Mouse (Mus musculus) monocyte, adult 2 months (primary cell): ENCODE measurements around the gene Hnrnpul1.
A peak's percentile ranks its signal among the peaks of the same experiment; 100 is the strongest.
"Not testable (repeated sequence)": the region's sequence is repeated elsewhere in the genome, so short reads cannot be mapped to it uniquely, and the experiment has no call there.

Source experiments
- DNase-seq, 2 experiments: peaks; one replicate each; pipeline ENCODE4 v3.0.0; 2022; ENCODE audit warnings: low spot score in 2 of 2, low read depth in 1 of 2

Gene Hnrnpul1

DNA sequence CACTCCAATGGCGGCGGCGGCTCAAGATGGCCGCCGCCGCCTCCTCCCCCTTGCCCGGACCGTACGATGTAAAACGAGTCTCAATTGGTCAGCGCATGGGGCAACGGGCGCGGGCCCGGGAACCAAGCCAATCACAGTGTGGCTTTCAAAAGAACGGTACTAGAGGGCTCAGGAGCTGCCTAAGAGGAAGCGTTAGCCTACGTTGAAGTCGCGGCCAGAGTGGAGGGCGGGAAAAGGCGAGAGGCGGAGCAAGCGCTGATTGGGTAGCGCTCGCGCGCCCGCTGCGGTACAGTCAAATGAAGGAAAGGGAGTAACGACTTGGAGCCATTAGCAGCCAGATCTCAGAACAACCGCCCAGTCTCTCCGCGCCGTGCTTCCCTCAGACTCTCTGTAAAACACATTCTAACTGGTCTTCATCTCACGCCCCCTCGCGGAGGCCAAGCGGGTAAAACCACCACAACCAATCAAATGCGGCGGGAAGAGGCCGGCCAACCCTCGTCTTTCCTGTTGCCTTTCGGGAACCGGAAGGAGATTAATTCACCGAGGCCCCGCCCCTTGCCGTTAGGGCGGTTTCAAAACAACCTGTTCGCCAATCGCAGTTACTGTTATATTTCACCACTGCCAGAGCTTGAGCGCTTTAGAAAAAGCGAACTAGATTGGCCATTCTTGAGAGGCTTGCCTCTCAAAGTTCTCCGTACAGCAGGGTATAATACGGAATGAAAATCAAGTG, at the start of gene Hnrnpul1:
Hnrnpul1 (minus strand) TSS at position 20 of the 730 bp plus-strand sequence.
- peak; percentile 99 for DNase-seq

- DNase-seq, result no peak
Measured at GRCm38 (mm10) chr7:25803460-25803859, 48.9 kb upstream of the Hnrnpul1 start.

DNA sequence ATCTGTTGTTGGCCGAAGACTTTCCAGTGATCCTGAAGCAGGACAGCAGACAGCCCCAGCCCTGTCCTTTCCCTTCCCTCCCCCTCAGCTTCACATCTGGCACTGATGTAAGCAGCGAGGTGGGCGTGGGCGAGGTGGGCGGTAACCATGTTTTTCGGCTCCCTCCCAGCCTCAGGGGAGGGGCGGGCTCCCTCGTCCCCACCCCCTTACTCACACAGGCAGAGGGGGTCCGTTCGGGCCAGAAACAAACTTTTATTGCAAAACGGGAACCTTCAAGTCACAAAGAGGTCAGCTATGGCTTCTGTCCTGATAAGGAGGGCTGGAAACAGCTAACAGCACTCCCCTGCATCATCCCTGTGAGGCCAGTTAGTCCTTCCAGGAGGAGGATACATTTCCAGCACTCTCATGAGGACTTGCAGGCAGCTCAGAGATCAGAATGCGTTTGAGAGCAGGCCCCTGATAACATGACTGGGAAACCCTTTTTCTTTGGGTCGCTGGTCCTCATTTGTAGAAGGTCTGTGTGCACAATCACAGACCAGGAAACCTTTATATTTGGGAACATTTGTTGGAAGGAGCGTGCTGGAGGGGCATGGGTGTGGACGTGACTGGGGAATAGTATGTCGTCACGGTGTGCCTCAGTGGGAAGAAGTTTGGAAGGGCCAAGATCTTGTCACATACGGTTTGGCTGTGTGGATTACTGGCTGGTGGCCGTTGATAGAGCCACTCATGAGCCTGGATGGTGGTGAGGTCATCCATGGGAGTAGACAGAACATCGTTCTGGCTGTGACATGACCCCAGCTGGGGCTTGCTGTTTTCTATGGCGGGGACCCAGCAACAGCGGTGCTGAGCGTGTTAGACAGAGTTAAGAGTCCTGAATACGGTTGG, 47.9 kb upstream of the Hnrnpul1 start:
- DNase-seq, result no peak

DNA sequence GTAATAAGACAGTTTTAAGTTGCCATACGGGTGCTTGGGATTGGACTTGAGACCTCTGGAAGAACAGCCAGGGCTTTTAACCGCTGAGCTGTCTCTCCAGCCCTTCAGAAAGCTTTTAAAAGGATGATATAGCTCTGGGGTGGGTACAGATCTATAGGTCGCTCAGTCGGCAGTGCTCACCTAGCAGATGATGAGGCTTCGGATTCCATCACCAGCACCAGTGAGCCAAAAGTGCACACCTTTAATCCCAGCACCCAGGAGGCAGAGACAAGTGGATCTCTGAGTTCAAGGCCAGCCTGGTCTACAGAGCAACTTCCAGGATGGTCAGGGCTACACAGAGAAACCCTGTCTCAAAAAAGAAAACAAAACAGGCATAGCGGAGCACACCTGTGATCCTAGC, 46.5 kb upstream of the Hnrnpul1 start:
- no peak for DNase-seq

- no peak for DNase-seq
Measured at GRCm38 (mm10) chr7:25799369-25799768, 44.8 kb upstream of the Hnrnpul1 start.

DNA sequence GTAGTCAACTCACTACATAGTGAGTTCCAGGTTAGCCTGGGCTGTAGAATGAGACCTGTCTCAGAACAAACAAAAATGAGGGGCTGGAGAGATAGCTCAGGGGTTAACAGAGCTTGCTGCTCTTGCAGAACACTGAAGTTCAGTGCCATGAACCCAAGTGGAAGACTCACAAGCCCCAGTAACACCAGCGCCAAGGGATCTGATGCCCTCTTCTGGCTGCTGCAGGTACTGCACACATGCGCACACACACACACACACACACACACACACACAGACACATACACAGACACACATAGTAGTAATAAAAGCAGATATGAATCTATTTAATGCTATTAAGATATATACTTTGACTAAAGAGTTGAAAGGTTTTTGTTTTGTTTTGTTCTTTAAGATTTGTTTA, 44.0 kb upstream of the Hnrnpul1 start:
- DNase-seq, result no peak

DNA sequence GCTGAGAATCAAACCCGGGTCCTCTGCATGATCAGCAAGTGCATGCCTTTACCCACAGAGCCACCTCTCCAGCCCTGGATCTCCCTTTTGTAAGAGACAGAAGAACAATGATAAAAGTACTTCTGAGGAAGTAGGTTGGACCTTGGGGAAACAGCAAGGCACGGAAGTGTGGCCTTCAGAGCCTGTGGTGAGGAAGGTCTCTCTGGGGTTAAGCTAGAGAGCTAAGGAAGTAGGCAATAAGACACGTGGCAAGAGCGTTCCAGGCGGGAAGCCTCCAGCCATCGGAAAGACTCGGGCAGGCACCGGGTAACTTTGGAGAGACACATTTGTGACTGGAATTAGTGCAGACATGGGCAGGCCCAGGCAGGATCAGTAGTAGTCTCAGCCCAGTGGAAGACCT, 40.2 kb upstream of the Hnrnpul1 start:
- no peak for DNase-seq

GRCm38 (mm10) chr7:25793679-25794078, 39.1 kb upstream of the Hnrnpul1 start:
- peak in 1 of 2 experiments; percentile 24 for DNase-seq

DNA sequence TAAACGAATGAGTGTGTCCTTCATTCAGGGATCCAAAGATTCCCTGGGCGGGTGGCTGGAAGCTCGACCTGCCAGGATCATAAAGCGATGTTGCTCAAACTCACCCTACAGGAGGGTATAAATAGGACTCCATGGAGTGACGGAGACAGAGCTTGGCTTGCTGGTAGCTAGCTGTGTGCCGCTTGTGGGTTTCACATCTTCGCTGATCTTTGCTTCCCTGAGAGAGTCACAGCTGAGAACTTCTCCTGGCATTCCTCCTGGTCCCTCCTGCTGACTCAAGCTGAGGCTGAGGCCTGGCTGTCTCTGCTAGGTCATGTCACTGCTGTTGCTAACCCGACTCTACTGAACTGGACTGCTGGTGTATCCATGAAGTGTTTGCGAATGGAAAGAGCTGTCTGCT, 38.4 kb upstream of the Hnrnpul1 start:
- not testable (repeated sequence) for DNase-seq

- no peak for DNase-seq
Measured at GRCm38 (mm10) chr7:25790615-25791014, 36.1 kb upstream of the Hnrnpul1 start.

GRCm38 (mm10) chr7:25789129-25789440, 34.5 kb upstream of the Hnrnpul1 start:
- DNase-seq, result no peak

DNA sequence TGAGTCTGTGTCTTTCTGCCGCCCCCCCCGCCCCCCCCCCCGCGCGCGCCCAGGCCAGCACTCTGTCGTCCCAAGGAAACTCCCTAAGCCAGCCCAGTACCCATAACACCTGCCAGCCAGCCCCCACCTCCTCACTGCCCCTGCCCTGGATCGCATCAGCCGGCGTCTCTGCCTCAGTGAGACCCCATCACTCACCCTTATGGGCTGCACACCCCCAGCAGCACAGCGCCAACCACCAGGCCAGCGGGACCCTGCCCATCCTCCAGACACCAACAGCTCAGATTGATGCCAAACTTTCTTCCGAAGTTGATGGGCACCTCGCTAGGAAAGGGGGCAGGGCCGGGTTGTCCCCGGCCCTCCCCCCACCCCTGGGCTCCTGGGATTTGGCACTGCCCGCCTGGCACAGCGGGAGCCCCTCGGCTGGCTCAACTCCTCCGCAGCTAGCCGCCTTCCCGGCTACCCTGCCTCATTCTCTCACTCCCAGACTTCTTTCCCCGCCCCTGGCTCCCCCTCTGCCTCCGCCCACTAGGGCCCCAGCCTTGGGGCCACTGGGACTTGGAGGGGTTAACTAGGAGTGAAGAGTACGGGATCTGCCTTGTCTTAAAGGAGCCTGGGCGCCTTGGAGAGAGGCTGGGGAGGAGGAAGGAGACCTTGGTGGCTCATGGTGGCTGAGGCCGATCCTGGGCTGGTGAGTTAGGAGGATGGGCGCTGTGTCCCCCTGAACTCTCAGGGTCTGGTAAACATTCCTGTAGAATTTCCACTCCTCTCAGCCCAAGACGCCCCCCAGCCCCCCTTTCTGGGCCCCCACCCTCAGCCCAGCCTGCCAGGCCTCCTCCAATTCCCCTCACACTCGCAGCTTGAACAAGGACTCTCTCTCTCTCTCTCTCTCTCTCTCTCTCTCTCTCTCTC, 33.9 kb upstream of the Hnrnpul1 start, which contains the start of gene Axl:
Axl (minus strand) TSS at position 486 of the 909 bp plus-strand sequence.
- no peak for DNase-seq

DNA sequence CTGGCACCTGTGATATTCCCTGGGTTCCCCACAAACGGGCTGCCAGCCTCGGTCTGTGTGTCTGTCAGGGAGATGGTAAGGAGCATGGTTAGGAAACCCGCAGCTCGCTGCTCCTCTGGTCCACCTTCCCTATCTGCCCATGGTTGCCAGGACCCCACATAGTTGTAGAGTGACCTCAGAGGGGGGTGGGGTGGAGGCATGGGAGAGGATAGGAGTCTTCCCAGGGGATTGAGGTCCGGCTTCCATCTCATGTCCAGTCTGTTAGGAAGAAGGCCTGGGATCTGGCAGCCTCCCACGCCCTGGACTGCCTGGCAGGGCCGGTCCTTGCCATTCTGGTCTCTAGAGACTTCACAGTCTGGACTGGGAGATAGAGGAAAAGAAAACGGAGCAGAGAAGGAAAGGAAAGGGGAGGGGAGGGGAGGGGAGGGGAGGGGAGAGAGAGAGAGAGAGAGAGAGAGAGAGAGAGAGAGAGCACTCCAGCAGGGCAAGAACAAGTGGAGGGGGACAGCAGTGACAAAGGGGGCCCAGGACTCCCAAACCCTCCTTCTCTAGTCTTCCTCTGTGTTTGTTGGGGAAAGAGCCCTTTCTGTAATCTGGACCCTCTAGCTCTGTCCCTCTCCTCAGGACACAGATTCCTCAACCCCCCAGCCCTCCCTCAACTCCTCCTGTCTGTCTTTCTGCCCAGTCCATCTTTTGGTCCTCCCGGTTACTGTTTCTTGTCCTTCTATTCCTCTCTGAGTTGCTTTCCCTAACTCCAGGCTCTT, 33.1 kb upstream of the Hnrnpul1 start:
- DNase-seq, result no peak

- DNase-seq, result no peak
Measured at GRCm38 (mm10) chr7:25786974-25787373, 32.4 kb upstream of the Hnrnpul1 start.

GRCm38 (mm10) chr7:25785752-25786151, 31.2 kb upstream of the Hnrnpul1 start:
- DNase-seq, result no peak

DNA sequence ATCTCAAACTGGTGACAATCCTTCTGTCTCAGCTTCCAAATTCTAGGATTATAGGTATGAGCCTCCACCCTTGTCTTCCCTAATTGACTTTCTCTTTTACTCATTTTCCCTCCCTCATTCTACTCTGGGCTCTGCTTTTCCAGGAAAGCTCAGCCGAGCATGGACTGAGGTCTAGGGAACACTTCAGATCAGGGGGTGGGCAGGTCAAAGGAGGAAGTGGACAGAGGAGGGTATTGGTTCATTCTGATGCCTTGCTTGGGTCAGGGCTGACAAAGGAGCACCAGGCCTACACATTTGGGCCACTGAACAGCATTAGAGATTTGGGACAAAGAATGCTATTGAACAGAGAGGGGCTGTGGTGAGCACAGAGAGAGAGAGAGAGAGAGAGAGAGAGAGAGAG, 30.3 kb upstream of the Hnrnpul1 start:
- no peak for DNase-seq

DNA sequence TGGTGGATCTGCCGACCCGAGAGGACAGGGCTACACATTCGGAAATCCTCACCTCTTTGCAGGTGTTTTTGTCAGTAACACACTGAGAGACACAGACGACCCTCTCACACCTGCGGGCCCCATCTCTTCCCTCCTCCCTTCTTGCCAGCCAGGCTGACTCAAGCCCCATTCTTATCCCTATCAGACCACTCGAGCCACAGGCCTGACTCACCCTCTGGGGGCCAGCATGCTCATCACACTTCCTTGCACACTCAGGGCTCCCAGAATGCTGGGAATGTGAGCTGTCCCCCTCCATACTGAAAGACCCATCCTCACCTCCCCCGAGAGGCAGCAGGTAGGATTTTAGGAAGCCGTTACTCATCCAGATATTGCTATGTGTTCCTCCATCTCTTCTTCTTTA, 29.2 kb upstream of the Hnrnpul1 start:
- DNase-seq, result no peak

DNA sequence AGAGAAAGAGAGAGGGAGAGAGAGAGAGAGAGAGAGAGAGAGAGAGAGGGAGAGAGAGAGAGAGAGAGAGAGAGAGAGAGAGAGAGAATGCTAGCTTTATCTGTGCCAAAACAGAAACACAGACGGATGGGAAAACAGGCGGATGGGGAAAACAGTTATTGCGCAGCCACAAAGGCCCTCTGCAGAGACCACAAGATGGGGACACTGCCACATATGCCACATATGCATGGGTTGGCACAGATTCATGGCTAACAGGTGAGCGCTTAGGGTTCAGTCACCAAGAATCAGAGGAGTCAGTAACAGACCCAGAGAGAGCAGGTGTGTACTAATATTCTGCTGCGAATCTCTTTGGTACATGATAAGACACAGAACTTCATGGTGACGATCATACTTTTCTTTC, 28.2 kb upstream of the Hnrnpul1 start:
- DNase-seq, result no peak

DNA sequence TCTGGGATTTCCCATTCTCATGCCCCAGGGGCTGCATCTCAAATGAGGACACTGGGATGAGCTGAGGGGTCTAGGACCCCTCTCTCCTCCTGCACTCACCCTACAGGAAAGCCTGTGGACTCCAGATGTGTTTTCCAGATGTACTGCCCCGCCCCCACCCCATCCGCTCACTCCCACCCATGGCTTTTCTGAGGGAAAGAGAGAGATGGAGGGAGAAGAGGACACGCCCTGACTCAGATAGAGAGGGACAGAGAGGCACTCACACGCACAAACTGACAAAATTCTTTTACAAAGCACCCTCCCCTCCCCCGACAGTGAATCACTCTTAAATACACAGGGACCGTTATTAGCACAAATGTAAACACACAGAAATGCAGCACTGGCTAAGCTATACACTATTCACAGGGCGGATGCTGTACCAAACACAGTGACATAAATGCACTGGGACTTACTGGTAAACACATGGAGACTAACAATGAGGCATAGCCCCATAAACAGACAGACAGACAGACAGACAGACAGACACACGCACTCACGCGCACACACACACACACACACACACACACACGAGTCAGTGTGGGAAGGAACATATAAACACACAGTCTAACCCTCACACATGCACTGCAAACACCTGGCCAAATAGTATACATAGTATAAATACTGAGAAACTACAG, 27.5 kb upstream of the Hnrnpul1 start:
- no peak for DNase-seq

- no peak for DNase-seq
Measured at GRCm38 (mm10) chr7:25781321-25781936, 26.9 kb upstream of the Hnrnpul1 start.
